Mouse (Mus musculus) adrenal gland, postnatal 0 days (tissue): Measurements from ENCODE around the gene Tuft1. TPM values are rescaled to one million over a fixed set of nuclear protein-coding genes. Genes with fewer than 3 reads are reported as not detected.

Experiments used
- polyA plus RNA-seq: library from polyadenylated mRNA; unstranded; fragments of >200 nt; fragmentation: Nextera tagmentation; extraction: Ambion mirVana; gene quantifications from 2 replicates; pipeline ENCODE4 v1.2.1, GENCODE M21; 2015

Tuft1 gene
- 6.9 and 13.2 TPM in 2 replicates for polyA plus RNA-seq

GRCm38 (mm10) chr3:94658740-94659095 is at the start of gene Tuft1:
Gene Tuft1, minus strand, starts transcription at chr3:94658872.

GRCm38 (mm10) chr3:94693329-94693825 is 34.7 kb upstream of the Tuft1 start, which contains the start of gene Selenbp2:
Gene Selenbp2, plus strand, starts transcription at chr3:94693556.

GRCm38 (mm10) chr3:94642495-94643162 is 16.0 kb downstream of the Tuft1 start, which contains the start of gene Gm10972:
Gene Gm10972, plus strand, starts transcription at chr3:94643112.

GRCm38 (mm10) chr3:94582456-94582891 is 76.2 kb downstream of the Tuft1 start, which contains the start of gene Snx27:
Gene Snx27, minus strand, starts transcription at chr3:94582716.

Other genes starting within 250 kb of the Tuft1 start
- gene Tdrkh, start 245.6 kb downstream of the Tuft1 start, polyA plus RNA-seq: 11.8 and 17.9 TPM in 2 replicates
- 68.0 and 70.0 TPM in 2 replicates for gene Mrpl9, start 215.6 kb downstream of the Tuft1 start, polyA plus RNA-seq
- gene Oaz3, start 215.0 kb downstream of the Tuft1 start, polyA plus RNA-seq: 0.32 and 0.33 TPM in 2 replicates
- gene Celf3, start 180.6 kb downstream of the Tuft1 start, polyA plus RNA-seq: 62.1 and 70.2 TPM in 2 replicates
- gene Riiad1, start 178.5 kb downstream of the Tuft1 start, polyA plus RNA-seq: 37.1 and 41.1 TPM in 2 replicates
- 18.4 and 26.9 TPM in 2 replicates for gene Snx27, start 76.2 kb downstream of the Tuft1 start, polyA plus RNA-seq
- gene Gm10972, start 15.8 kb downstream of the Tuft1 start, polyA plus RNA-seq: not detected in 2 replicates
- 0.58 and 1.4 TPM in 2 replicates for gene Selenbp2, start 34.7 kb upstream of the Tuft1 start, polyA plus RNA-seq
- gene Cgn, start 127.6 kb upstream of the Tuft1 start, polyA plus RNA-seq: 2.1 and 2.3 TPM in 2 replicates
- 7.1 and 11.5 TPM in 2 replicates for gene Pogz, start 178.7 kb upstream of the Tuft1 start, polyA plus RNA-seq
- 330 and 355 TPM in 2 replicates for gene Psmb4, start 228.1 kb upstream of the Tuft1 start, polyA plus RNA-seq